Comparison of ENCODE assay signal across 18 mouse cellular contexts in the genomic region with DNA sequence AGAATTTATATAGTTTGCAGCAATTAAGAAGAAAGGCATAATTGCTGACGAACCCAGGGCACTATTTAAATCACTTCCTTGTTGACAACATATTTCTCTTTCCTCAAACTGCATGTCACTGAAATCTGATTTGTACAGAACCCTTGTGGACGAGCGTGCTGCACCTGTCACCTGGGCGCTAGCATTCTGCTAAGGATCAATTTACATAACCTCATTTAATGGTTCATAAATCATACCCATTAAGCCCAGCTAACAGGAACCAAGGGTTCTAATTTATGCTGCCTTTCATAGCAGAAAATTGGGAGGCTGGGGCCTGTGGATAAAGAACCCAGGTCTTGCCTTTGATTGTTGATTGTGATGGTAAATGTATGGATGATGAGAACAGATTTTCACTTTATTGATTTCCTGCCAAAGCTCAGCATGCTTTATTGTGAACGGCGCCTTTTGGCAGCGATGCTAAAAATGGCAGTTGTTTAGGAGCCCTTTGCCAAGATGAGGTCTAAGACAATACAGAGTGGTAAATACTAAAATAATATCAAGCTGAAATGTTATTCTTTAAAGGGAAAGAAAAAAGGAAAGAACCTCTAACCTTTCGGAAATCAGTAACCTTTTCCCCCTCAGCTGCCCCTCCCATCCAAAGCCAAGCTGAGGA.
DNase-seq lines count a peak whose midpoint lies in the region; ATAC-seq lines count a peak whose summit lies in the region.
"Had no signal": no experiment of that assay in that cellular context is flagged by ENCODE, and none has a peak within 500 bp of the region (broad histone marks: within the 10 kb centered on the region; RNA-seq: fewer than 3 reads in every experiment).

No protein-coding gene starts in this region.

- peaks cover 10% of the 10 kb centered on the region; the same call in 1 of the 2 replicates for H3K4me1 ChIP-seq in forebrain, embryonic 13.5 days
- H3K4me1 ChIP-seq in forebrain, embryonic 11.5 days (replicated peaks; ENCODE audit: control insufficient read depth, insufficient read depth, low read length): no peaks in the 10 kb centered on the region
- H3K4me1 ChIP-seq in neural tube, embryonic 12.5 days: 0 out of 2 replicates have a peak, but pooled peaks cover 6% of the 10 kb centered on the region
- H3K4me1 ChIP-seq in neural tube, embryonic 15.5 days: peaks cover 6% of the 10 kb centered on the region
- H3K4me1 ChIP-seq in forebrain, embryonic 15.5 days: peaks cover 4% of the 10 kb centered on the region
- H3K4me1 ChIP-seq in neural tube, embryonic 14.5 days (ENCODE audit: control insufficient read depth, insufficient read depth, low read length): 0 out of 2 replicates have a peak, but pooled peaks cover 11% of the 10 kb centered on the region
- H3K4me1 ChIP-seq: heart, embryonic 15.5 days; liver, embryonic 15.5 days; stomach, embryonic 15.5 days had no signal

- 42% methylated on average over 8 of the region's 8 CpGs for WGBS in forebrain, embryonic 13.5 days
- WGBS in forebrain, embryonic 11.5 days: 55% methylated on average over 8 of the region's 8 CpGs
- 49% methylated on average over 8 of the region's 8 CpGs for WGBS in neural tube, embryonic 12.5 days
- WGBS in neural tube, embryonic 15.5 days: 34% methylated on average over 8 of the region's 8 CpGs
- 25% methylated on average over 8 of the region's 8 CpGs for WGBS in forebrain, embryonic 15.5 days
- 32% methylated on average over 8 of the region's 8 CpGs for WGBS in neural tube, embryonic 14.5 days

- no peak overlapping the region for H3K4me3 ChIP-seq in forebrain, embryonic 13.5 days
- no peak overlapping the region for H3K4me3 ChIP-seq in forebrain, embryonic 11.5 days (ENCODE audit: low read depth, low read length)
- no peak overlapping the region for H3K4me3 ChIP-seq in neural tube, embryonic 12.5 days
- no peak overlapping the region for H3K4me3 ChIP-seq in neural tube, embryonic 15.5 days (replicated peaks)
- no peak overlapping the region for H3K4me3 ChIP-seq in forebrain, embryonic 15.5 days
- H3K4me3 ChIP-seq in neural tube, embryonic 14.5 days (ENCODE audit: low read depth, low read length): no peak overlapping the region
- H3K4me3 ChIP-seq: gastrocnemius, adult 2 months; heart, embryonic 15.5 days; left cerebral cortex, adult 2 months; liver, embryonic 15.5 days; stomach, embryonic 15.5 days had no signal

- no peak overlapping the region for H3K9ac ChIP-seq in forebrain, embryonic 13.5 days
- no peak overlapping the region for H3K9ac ChIP-seq in forebrain, embryonic 11.5 days (ENCODE audit: low read length)
- no peak overlapping the region for H3K9ac ChIP-seq in neural tube, embryonic 12.5 days
- H3K9ac ChIP-seq in neural tube, embryonic 15.5 days (replicated peaks): no peak overlapping the region
- H3K9ac ChIP-seq in forebrain, embryonic 15.5 days (replicated peaks): no peak overlapping the region
- no peak overlapping the region for H3K9ac ChIP-seq in neural tube, embryonic 14.5 days (replicated peaks; ENCODE audit: low read depth, low read length)
- H3K9ac ChIP-seq: heart, embryonic 15.5 days; liver, embryonic 15.5 days; stomach, embryonic 15.5 days had no signal

- no peak overlapping the region for H3K27ac ChIP-seq in forebrain, embryonic 13.5 days
- no peak overlapping the region for H3K27ac ChIP-seq in forebrain, embryonic 11.5 days (ENCODE audit: low read depth, low read length)
- no peak overlapping the region for H3K27ac ChIP-seq in neural tube, embryonic 12.5 days
- no peak overlapping the region for H3K27ac ChIP-seq in neural tube, embryonic 15.5 days (replicated peaks)
- no peak overlapping the region for H3K27ac ChIP-seq in forebrain, embryonic 15.5 days (replicated peaks)
- H3K27ac ChIP-seq in neural tube, embryonic 14.5 days (ENCODE audit: low read depth, low read length): no peak overlapping the region
- H3K27ac ChIP-seq: gastrocnemius, adult 2 months; heart, embryonic 15.5 days; left cerebral cortex, adult 2 months; liver, embryonic 15.5 days; stomach, embryonic 15.5 days had no signal

- DNase-seq in forebrain, embryonic 11.5 days (ENCODE audit: low spot score): no peak
- no peak for DNase-seq in heart, adult 8-10 months (ENCODE audit: low spot score)
- no peak for DNase-seq in gastrocnemius, postnatal 36 days
- DNase-seq: adrenal gland, postnatal 10 days; gastrocnemius, adult 2 months; heart, adult 11 months; kidney, postnatal 10 days had no signal

- peaks cover 84% of the 10 kb centered on the region for H3K27me3 ChIP-seq in forebrain, embryonic 13.5 days
- H3K27me3 ChIP-seq in forebrain, embryonic 11.5 days (ENCODE audit: control insufficient read depth, insufficient read depth, low read length): peaks cover 37% of the 10 kb centered on the region
- H3K27me3 ChIP-seq in neural tube, embryonic 12.5 days (replicated peaks): peaks cover 39% of the 10 kb centered on the region
- peaks cover 40% of the 10 kb centered on the region for H3K27me3 ChIP-seq in neural tube, embryonic 15.5 days (replicated peaks)
- peaks cover 42% of the 10 kb centered on the region for H3K27me3 ChIP-seq in forebrain, embryonic 15.5 days
- peaks cover 30% of the 10 kb centered on the region for H3K27me3 ChIP-seq in neural tube, embryonic 14.5 days (ENCODE audit: control insufficient read depth, insufficient read depth, low read length)
- H3K27me3 ChIP-seq: heart, embryonic 15.5 days; liver, embryonic 15.5 days; stomach, embryonic 15.5 days had no signal

- peak; percentile 80 for ATAC-seq in forebrain, embryonic 13.5 days
- ATAC-seq in forebrain, embryonic 11.5 days (replicated peaks; ENCODE audit: low FRiP score): no peak
- peak; percentile 50; the same call in 1 of the 2 replicates for ATAC-seq in neural tube, embryonic 12.5 days (ENCODE audit: low FRiP score, low read depth)
- ATAC-seq in neural tube, embryonic 15.5 days (ENCODE audit: low FRiP score): no peak
- peak; percentile 71 for ATAC-seq in forebrain, embryonic 15.5 days (replicated peaks)
- ATAC-seq in neural tube, embryonic 14.5 days (ENCODE audit: low read depth): peak; percentile 81
- ATAC-seq: intestine, embryonic 16.5 days; lung, postnatal 0 days had no signal

- no peaks in the 10 kb centered on the region for H3K9me3 ChIP-seq in forebrain, embryonic 13.5 days (replicated peaks)
- no peaks in the 10 kb centered on the region for H3K9me3 ChIP-seq in forebrain, embryonic 11.5 days (ENCODE audit: control insufficient read depth, low read length)
- no peaks in the 10 kb centered on the region for H3K9me3 ChIP-seq in neural tube, embryonic 12.5 days
- H3K9me3 ChIP-seq in neural tube, embryonic 15.5 days (replicated peaks): no peaks in the 10 kb centered on the region
- H3K9me3 ChIP-seq in forebrain, embryonic 15.5 days: no peaks in the 10 kb centered on the region
- no peaks in the 10 kb centered on the region for H3K9me3 ChIP-seq in neural tube, embryonic 14.5 days (ENCODE audit: control insufficient read depth, low read length)
- H3K9me3 ChIP-seq: heart, embryonic 15.5 days; liver, embryonic 15.5 days; stomach, embryonic 15.5 days had no signal

- intact Hi-C loops in gastrocnemius, postnatal 36 days (cut with DNase I): no loop called here

- H3K4me2 ChIP-seq in forebrain, embryonic 13.5 days: no peak overlapping the region
- H3K4me2 ChIP-seq in forebrain, embryonic 11.5 days (ENCODE audit: low read depth, low read length, severe bottlenecking): no peak overlapping the region
- no peak overlapping the region for H3K4me2 ChIP-seq in neural tube, embryonic 12.5 days (replicated peaks)
- H3K4me2 ChIP-seq in neural tube, embryonic 15.5 days: no peak overlapping the region
- no peak overlapping the region for H3K4me2 ChIP-seq in forebrain, embryonic 15.5 days (replicated peaks)
- no peak overlapping the region for H3K4me2 ChIP-seq in neural tube, embryonic 14.5 days (ENCODE audit: low read depth, low read length)
- H3K4me2 ChIP-seq: heart, embryonic 15.5 days; liver, embryonic 15.5 days; stomach, embryonic 15.5 days had no signal

- no peaks in the 10 kb centered on the region for H3K36me3 ChIP-seq in forebrain, embryonic 13.5 days (ENCODE audit: poor library complexity, severe bottlenecking)
- H3K36me3 ChIP-seq in forebrain, embryonic 11.5 days (ENCODE audit: control insufficient read depth, insufficient read depth, low read length): no peaks in the 10 kb centered on the region
- H3K36me3 ChIP-seq in neural tube, embryonic 12.5 days: no peaks in the 10 kb centered on the region
- no peaks in the 10 kb centered on the region for H3K36me3 ChIP-seq in neural tube, embryonic 15.5 days
- no peaks in the 10 kb centered on the region for H3K36me3 ChIP-seq in forebrain, embryonic 15.5 days
- H3K36me3 ChIP-seq in neural tube, embryonic 14.5 days (ENCODE audit: control insufficient read depth, insufficient read depth, low read length): no peaks in the 10 kb centered on the region
- H3K36me3 ChIP-seq: heart, embryonic 15.5 days; liver, embryonic 15.5 days; stomach, embryonic 15.5 days had no signal

Comparison
In these comparisons a context has a peak if more than half of its experiments do, and no peak if none do; other contexts are left out.
1. ATAC-seq: peak in forebrain, embryonic 13.5 days (single experiment), neural tube, embryonic 12.5 days (single experiment), forebrain, embryonic 15.5 days (single experiment) and neural tube, embryonic 14.5 days (single experiment); none in forebrain, embryonic 11.5 days (single experiment) and neural tube, embryonic 15.5 days (single experiment).